Mouse (Mus musculus): Measurements from ENCODE around the gene Gm732.

- TF ChIP-seq CTCF (IDR thresholded peaks at IDR 0.05; ENCODE audit: extremely low read depth, insufficient read depth, low read length) = no peak
- TF ChIP-seq POLR2A (IDR thresholded peaks at IDR 0.05; ENCODE audit: extremely low read depth, insufficient read depth, low read length) = no peak
Observed at GRCm38 (mm10) chrX:107948365-107948764, at the start of gene Gm732.
